Mouse (Mus musculus) embryonic fibroblast, embryonic 13.5 days (primary cell): ENCODE measurements around the gene Eif3l.

Experiments used
- CTCF ChIP-seq: IDR thresholded peaks from 2 replicates; pipeline ENCODE4 v1.5.1; 2011; ENCODE audit warnings: mild to moderate bottlenecking, control low read depth, low read length, moderate library complexity, borderline replicate concordance; ENCODE audit not compliant: insufficient read depth
- POLR2A ChIP-seq: IDR thresholded peaks from 2 replicates; pipeline ENCODE4 v1.6.1; 2011; ENCODE audit warnings: low read depth, mild to moderate bottlenecking, control low read depth, low read length, moderate library complexity

GRCm38 (mm10) chr15:79026511-79027290 is 48.3 kb upstream of the Eif3l start:
- TF ChIP-seq CTCF (no peak), POLR2A (no peak)
